Mouse (Mus musculus): ENCODE measurements at regions not wholly inside any gene's neighbourhood (a gene's known extent, or its start where the extent isn't known, plus 50 kb on each side); places are given as distances from the start of the nearest gene placed in this dataset.
"Not testable (repeated sequence)": the region's sequence is repeated elsewhere in the genome, so short reads cannot be mapped to it uniquely, and the experiment has no call there.

DNA sequence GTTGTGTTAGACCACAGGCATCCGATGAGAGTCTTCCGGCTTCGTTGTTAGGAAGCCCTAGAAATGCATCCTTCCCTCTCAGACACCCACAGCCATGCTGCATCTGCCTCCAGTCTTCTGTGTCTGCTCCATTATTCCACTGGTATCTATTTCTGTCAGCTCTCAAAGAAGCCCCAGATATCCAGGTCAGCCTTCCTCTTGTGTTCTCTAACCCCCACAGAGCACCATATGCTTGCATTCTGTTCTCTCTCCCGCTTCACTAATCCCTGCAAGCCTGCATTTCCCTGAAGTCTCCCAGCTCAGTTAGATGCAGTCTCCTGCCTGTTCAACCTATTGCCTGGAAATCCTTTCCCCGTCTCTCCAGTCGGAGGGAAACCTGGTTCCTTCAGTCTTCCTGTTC is 53.6 kb upstream of the Wdfy3 start:
- DNase-seq (ENCODE audit: low read depth, low spot score) = no peak

DNA sequence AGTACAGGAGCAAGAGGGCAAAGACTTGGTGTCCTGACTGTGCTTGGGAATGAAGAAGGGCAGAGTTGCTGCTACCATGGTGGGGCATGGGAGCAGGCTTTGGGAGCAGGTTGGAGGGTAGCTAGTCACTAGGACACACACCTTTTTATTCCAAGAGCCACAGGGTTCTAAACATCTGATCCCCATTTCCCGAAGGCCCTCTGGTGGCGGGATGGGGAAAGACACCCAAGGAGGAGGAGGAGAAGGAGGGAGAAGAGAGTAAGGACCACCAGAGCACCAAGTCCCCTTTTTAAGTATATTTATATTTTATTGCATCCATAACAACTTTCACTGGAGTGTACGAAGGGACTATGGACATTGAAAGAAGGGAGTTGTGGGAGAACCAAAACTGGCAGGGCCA is 57.0 kb upstream of the Wdfy3 start:
- DNase-seq (ENCODE audit: low read depth, low spot score) = peak; percentile 35

- DNase-seq (ENCODE audit: low read depth, low spot score) = no peak
Observed at GRCm38 (mm10) chr5:102147991-102148390, 78.3 kb upstream of the Wdfy3 start.

GRCm38 (mm10) chr5:102149481-102150129 is 79.9 kb upstream of the Wdfy3 start:
- DNase-seq (ENCODE audit: low read depth, low spot score) = peak; percentile 87

DNA sequence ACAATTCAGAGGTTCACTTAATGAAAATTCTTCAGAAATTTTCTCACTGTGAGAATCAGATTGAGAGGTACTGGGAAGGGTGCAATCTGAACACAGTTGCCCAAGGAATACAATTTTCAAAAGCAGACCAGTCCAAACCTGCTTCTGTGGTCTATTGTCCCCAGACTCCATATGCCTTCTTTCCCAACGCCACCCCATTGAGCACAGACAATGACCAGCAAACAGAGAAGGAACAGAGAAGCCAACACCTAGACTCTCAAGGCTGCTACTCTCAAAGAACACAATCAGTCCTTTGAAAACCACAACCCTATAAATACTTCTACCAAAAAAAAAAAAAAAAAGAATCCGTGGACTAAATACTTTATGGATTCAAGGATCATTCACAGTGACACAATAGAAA is 89.9 kb upstream of the Wdfy3 start:
- DNase-seq (ENCODE audit: low read depth, low spot score) = no peak

DNA sequence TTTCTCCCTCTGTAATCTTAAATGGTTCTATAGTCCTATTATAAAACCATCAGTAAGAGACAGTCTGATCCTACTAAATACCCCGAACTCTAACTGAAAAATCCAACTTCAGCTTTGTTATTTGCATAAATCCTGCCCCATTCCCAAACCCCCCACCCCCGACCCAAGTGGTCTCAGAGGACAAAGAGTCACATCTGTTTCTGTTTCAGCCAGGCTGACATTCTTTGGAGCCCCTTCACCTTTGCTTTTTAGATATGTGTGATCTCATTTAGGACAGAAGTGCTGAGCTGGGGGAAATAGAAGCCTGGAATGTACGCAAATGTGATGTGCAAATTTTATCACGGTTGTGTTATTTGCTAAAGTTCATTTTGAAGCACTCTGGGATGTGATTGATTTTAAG is 98.3 kb upstream of the Wdfy3 start:
- peak; percentile 48 for DNase-seq (ENCODE audit: low read depth, low spot score)

DNA sequence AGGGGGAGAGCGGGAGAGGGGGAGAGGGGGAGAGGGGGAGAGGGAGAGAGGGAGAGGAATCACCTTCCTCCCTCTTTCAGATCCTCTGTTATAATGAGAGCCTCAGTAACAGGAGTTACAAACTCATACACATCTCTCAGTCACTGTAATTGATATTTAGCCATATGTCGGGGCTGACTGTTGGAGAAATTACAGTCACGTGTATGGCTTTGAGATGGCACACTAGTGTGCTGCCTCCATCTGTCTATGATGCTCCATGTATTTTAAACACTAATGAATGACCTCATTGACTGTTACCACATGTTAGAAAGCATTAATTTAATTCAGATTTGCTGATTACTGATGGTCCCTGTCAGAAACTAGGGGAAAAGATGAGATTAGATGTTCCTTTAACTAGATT is 102.1 kb upstream of the Wdfy3 start:
- no peak for DNase-seq (ENCODE audit: low read depth, low spot score)

GRCm38 (mm10) chr5:102180250-102180649 is 110.5 kb upstream of the Wdfy3 start:
- no peak for DNase-seq (ENCODE audit: low read depth, low spot score)

DNA sequence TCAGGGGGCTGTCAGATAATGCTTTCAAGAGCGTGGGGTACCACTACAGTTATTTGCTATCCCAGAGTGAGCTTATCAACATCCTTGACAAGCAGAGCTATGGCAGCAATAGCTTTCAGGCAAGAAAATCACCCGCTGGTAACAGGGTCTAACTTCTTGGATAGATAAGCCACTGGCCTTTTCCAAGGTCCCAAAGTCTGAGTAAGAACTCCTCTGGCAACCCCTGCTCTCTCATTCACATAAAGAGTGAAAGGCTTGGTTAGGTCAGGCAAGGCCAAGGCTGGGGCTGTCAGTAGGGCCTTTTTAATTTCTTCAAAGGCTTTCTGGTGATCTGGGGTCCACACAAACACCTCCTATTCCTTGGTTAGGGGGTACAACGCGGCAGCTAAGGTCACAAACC is 119.2 kb upstream of the Wdfy3 start:
- DNase-seq (ENCODE audit: low read depth, low spot score) = not testable (repeated sequence)

GRCm38 (mm10) chr5:102206456-102206855 is 136.7 kb upstream of the Wdfy3 start:
- DNase-seq (ENCODE audit: low read depth, low spot score) = no peak

- peak; percentile 86 for DNase-seq (ENCODE audit: low read depth, low spot score)
Observed at GRCm38 (mm10) chr5:102206953-102207352, 137.2 kb upstream of the Wdfy3 start.

- DNase-seq (ENCODE audit: low read depth, low spot score) = peak; percentile 38
Observed at GRCm38 (mm10) chr5:102213145-102213544, 143.4 kb upstream of the Wdfy3 start.

- no peak for DNase-seq (ENCODE audit: low read depth, low spot score)
Observed at GRCm38 (mm10) chr5:102227131-102227530, 157.4 kb upstream of the Wdfy3 start.

GRCm38 (mm10) chr5:102242614-102243013 is 172.9 kb upstream of the Wdfy3 start:
- no peak for DNase-seq (ENCODE audit: low read depth, low spot score)

DNA sequence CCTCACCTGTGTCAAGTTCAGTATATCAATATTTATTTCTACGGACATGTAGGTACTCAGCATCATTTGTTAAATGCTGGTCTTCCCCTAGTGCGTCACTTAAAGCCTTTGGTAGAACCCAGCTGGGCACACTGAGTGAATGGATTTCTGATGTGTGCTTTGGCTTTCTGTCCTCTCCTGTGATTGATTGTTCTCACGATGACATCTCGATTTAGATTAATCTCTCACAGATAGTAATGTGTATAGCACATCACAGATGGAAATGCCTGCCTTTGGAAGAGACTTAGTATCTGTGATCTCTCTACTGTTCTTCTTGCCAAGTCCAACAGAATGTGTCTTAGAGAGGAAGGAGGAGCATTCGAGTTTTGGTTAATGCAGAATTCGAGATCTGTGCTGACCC is 175.0 kb upstream of the Wdfy3 start:
- DNase-seq (ENCODE audit: low read depth, low spot score) = no peak

DNA sequence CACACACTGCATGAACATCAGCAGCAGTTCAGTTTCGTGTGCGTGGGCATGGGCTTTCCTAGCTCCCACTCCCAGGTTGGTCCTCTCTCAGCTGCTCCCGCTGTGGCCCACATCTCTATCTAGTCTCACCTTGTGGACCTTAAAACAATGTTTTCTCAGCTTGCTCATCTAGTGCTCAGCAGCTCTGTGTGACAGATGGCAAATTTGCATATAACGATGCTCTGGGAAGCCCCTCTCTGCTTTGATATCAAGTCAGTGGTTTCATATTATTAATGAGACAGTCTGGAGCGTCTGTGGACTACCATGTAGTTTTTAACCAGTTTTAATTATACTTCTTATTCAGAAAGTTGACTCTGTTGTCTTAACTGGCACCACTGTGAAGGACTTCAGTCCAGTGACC is 179.0 kb upstream of the Wdfy3 start:
- no peak for DNase-seq (ENCODE audit: low read depth, low spot score)

DNA sequence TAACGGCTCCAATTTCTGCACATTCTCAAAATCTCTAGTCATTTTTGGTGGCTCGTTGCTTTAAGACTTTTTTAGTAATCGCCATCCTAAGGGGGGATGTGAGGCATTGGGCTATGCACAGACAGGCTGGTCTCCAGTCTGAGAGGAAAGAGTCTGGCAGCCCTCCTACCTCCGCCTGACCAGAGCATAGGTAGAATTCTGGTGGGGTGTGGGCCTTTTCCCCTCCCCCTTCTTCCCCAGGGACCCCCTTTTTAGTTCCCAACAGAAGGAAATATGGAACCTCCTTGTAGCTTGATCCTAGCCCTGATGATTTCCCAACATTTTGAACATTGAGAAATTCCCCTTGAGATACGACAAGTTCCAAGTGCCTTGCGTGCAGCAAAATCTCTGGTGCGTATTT is 181.4 kb upstream of the Wdfy3 start:
- no peak for DNase-seq (ENCODE audit: low read depth, low spot score)

DNA sequence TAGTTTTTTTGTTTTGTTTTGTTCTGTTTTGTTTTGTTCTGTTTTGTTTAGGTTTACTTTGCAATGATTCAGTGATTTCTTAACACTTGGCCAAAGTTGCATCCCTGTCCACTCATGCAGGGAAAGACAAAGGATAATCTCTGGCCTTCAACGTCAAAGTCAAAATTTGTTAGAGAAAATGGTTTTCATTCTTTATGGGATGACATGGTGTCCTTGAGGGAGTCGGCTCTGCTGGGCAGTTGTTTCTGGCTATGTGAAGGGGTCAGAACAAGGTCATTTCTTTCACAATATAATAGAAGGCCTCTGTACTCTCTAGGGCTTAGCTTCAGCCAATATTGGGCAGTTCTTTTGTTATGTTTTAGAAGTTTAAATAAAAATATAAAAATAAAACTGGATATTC is 184.1 kb upstream of the Wdfy3 start:
- no peak for DNase-seq (ENCODE audit: low read depth, low spot score)

- no peak for DNase-seq (ENCODE audit: low read depth, low spot score)
Observed at GRCm38 (mm10) chr5:102257104-102257503, 187.4 kb upstream of the Wdfy3 start.

DNA sequence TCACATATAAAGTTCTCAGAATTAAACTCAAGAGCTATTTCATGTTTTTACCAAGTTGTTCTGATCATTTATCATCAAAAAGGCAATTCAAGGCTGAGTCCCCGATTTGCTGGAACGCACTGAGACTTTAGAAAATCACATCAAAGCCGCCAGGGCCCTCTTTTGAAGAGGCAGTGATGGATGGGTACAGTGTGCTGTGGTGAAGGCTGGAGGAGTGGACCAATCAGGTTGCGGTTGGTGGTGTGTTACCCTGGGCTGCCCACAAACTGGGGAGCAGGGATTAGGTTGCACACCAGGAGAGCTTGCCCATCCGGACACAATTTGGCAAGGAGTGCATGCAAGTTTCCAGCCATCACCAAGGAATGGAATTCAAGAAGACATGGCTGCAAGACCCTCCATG is 191.9 kb upstream of the Wdfy3 start:
- DNase-seq (ENCODE audit: low read depth, low spot score) = no peak

- DNase-seq (ENCODE audit: low read depth, low spot score) = no peak
Observed at GRCm38 (mm10) chr5:102266451-102266850, 196.7 kb upstream of the Wdfy3 start.

GRCm38 (mm10) chr5:102267150-102267549 is 197.4 kb upstream of the Wdfy3 start:
- peak; percentile 24 for DNase-seq (ENCODE audit: low read depth, low spot score)

DNA sequence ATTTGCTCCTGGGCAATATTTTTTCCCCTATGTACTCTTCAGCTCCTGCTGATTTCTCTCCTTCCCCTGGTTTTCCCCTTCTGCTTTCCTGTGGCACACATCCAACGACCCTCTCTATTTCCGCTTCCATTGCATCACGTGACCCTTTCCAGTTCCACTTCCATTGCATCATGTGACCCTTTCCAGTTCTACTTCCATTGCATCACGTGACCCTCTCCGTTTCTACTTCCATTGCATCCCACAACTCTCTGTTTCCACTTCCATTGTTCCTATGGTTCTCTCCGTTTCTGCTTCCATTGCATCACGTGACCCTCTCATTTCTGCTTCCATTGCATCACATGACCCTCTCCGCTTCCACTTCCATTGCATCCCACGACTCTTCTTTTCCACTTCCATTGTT is 199.5 kb upstream of the Wdfy3 start:
- DNase-seq (ENCODE audit: low read depth, low spot score) = no peak

DNA sequence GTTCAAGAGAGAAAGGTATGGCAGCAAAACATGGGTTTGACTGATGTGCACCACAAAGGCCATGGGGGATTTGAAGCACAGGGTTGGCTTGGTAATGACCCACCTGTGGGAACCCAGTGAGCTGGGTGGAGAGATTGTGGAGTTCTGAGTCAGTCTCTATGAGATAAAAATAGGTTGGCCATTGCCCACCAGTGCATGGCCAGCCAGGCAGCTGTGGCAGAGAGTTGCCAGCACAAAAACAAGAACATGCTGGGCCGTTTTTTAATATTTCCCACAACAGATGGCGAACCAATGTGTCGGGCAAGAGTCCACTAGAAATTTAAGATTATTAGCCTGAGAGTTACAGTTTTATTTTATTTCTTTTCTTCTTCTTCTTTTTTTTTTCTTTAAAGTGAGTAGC is 205.6 kb upstream of the Arhgap24 start:
- DNase-seq (ENCODE audit: low read depth, low spot score) = no peak

All from forelimb bud, embryonic 11.5 days (tissue).